Mouse (Mus musculus) gastrocnemius, adult 8-10 months (tissue): ENCODE results near the gene Ubox5. TPM values are rescaled to one million over a fixed set of nuclear protein-coding genes. Genes with fewer than 3 reads are reported as not detected.
A peak's percentile ranks its signal among the peaks of the same experiment; 100 is the strongest.
"Not testable (repeated sequence)": the region's sequence is repeated elsewhere in the genome, so short reads cannot be mapped to it uniquely, and the experiment has no call there.

Experiments
- DNase-seq, 2 experiments: peaks; one replicate each; pipeline ENCODE4 v3.0.0; 2022; ENCODE audit warnings: low spot score in 2 of 2
- total RNA-seq, 4 experiments: library from RNA; stranded (reverse); gene quantifications; 2 replicates each; pipeline ENCODE4 v1.2.4; 2022

Ubox5 gene
- total RNA-seq, 4 experiments from 2014 or later = 4.7 to 6.0 (median 5.2) TPM

GRCm38 (mm10) chr2:130577632-130578031 is 52.2 kb downstream of the Ubox5 start:
- DNase-seq = no peak

GRCm38 (mm10) chr2:130577021-130577420 is 52.8 kb downstream of the Ubox5 start:
- DNase-seq = no peak

DNA sequence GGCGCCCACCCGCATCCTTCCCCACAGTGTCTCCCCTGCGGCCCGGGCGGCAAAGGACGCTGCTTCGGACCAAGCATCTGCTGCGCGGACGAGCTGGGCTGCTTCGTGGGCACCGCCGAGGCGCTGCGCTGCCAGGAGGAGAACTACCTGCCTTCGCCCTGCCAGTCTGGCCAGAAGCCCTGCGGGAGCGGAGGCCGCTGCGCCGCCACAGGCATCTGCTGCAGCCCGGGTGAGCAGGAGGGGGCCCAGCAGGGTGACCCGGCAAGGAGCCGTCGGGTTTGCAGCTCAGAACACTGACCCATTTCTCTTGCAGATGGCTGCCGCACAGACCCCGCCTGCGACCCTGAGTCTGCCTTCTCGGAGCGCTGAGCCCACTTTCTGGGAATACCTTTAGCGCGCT is 53.3 kb downstream of the Ubox5 start:
- not testable (repeated sequence) for DNase-seq

- no peak for DNase-seq
These were observed 54.0 kb downstream of the Ubox5 start, which contains the start of gene Oxt for GRCm38 (mm10) chr2:130575873-130576272. Oxt (plus strand) TSS chr2:130576173.

DNA sequence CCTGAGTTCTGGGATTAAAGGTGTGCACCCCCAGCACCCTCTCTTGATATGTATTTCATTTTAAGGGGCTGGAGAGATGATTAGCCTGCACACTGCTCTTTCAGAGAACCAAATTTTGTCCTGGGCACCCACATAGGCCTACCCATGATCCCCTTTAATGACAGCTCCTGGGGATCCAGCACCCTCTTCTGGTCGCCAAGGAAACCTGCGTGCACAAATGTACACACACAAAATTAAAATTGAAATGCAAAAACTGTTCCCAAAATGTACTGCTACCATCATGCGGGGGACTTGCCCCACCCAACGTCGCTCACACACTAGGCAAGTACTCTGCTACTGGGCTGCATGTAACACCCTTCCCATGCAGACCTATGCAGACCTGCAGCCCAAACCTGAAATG is 54.9 kb downstream of the Ubox5 start:
- no peak for DNase-seq

DNA sequence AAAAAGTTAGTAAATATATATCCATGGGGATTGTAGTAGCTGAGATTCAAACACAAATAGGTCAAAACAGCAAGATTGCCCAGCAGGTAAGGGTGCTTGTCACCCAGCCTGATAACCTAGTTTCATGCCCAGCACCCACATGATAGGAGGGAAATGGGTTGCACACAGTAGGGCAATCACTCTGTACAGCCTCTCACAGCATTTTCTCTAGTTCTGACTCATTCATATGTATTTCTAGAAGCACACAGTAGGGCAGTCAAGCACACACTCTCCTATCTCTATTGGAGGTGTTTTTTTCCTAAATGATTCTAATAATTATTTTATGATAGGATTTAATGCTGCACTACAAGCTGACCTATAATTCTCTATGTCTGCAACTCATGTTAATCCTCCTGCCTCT is 59.9 kb downstream of the Ubox5 start:
- no peak for DNase-seq

DNA sequence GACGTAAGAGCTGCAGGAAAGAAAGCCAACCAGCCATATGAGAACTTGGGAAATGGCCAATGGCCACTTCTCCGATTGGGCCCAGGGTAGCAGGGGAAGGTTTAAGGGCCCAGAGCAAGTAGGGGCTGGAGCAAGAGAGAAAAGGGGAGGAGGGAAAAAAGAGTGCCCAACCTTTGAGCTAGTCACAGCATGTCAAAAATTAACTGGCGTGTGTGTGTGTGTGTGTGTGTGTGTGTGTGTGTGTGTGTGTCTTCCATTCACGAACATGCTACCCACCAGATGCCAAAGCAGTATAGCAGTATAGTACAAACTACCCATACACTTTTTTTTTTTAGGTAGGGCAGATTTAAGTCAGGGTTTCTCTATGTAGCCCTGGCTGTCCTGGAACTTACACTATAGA is 60.9 kb downstream of the Ubox5 start:
- DNase-seq = no peak

DNA sequence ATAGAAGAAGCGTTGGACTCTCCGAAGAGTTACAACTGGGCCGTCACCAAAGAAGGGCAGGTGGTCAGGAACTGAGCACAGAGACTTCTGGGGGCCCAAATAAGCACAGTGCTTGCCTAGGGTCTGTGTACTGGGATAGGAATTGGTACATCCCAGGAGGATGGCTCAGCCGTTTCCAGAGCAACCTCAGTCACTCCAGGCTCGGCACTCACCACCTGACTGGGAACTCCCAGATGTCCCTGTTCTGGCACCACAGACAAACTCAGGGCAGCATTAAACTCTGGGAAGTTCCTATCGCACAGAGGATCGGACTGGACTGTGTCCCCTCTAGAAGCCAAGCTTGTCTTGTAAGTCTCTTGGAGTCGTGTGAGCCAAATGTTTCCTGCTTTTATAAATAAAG is 64.9 kb downstream of the Ubox5 start:
- DNase-seq = no peak

GRCm38 (mm10) chr2:130564063-130564462 is 65.8 kb downstream of the Ubox5 start:
- DNase-seq = no peak

DNA sequence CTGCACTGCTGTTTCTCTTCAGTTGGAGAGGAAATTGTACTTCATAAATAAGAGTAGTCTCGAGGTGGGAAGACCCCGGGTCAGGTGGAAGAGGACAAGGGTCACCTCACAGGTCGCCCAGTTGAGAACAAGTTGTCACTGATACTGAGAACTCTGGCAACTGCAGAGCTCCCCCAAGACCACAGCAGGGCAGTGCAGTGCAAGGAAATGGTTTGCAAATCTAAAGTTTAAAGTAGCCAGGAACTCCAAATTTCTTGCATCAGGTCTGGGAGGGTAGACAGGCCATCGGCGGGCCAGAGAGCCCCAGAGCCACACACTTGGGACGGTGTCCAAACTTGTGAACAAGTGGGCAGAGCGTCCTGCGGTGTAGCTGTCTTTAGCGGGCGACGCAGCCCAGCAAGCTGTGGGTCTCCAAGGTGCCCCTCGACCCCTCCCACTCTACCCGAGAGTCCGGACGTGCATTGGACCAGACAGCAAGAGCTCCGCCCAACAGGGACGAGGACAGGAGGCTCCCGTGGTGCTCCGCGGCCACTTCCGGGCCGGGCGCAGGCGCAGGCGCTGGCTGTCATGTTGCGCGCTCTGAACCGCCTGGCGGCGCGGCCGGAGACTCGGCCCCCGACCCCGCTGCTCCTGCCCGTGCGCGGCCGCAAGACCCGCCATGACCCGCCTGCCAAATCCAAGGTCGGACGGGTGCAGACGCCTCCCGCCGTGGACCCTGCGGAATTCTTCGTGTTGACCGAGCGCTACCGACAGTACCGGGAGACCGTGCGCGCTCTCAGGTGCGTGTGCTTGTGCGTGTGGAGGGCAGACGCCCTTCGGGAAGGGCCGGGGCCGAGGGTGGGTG is 66.4 kb downstream of the Ubox5 start, which contains the start of gene Mrps26:
Gene Mrps26 (plus strand): TSS at position 531 of the 844 bp plus-strand sequence.
- peak; percentile 83 to 90 for DNase-seq

DNA sequence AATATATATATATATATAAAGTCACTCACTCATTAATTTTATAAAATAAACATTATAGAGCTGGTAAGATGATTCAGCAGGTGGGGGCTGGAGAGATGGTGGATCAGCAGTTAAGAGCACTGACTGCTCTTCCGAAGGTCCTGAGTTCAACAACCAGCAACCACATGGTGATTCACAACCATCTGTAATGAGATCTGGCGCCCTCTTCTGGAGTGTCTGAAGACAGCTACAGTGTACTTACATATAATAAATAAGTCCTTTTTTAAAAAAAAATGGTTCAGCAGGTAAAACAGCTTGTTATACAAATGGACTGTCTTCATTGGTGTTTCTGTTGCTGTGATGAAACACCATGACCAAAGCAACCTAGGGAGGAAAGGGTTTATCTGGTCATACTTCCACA is 71.8 kb downstream of the Ubox5 start:
- DNase-seq = no peak

DNA sequence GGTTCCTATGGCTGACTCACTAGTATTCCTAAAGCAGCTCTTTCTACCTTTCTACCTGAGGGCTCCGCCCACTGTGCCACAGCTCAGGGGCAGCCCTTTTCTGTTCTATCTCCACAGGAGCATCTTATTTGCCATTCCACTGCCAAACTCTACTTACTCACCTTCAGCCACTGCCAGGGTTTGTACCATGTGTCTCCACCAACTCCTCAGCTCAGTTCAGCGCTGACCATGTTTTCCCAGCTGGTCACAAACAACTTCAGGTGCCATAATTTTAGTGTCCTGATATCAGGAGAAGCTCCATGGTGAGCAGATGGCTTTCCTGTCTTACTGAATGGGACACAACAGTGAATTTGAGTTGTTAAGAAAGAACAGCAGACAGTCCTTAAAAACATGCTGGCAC is 72.4 kb downstream of the Ubox5 start:
- no peak for DNase-seq

DNA sequence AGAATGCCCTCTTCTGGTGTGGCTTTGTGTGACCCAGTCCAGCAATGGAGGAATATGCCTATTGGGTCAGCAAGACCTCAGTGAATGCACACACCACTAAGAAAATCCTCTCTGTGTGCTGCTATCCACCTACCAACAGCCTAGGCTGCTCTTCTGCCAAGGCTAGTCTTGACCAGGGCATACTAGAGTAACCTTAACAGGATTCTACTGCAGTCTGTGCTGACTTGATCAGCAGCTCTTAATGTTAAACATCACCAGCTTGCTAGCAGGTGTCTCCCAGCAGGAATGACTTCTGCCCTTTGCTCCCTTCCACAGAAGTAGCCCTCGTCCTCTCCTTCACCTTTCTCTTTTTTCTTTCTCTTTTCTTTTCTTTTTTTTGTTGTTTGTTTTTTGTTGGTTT is 73.5 kb downstream of the Ubox5 start:
- DNase-seq = no peak

GRCm38 (mm10) chr2:130554841-130555240 is 75.0 kb downstream of the Ubox5 start:
- no peak for DNase-seq

GRCm38 (mm10) chr2:130546957-130547356 is 82.9 kb downstream of the Ubox5 start:
- DNase-seq = no peak

DNA sequence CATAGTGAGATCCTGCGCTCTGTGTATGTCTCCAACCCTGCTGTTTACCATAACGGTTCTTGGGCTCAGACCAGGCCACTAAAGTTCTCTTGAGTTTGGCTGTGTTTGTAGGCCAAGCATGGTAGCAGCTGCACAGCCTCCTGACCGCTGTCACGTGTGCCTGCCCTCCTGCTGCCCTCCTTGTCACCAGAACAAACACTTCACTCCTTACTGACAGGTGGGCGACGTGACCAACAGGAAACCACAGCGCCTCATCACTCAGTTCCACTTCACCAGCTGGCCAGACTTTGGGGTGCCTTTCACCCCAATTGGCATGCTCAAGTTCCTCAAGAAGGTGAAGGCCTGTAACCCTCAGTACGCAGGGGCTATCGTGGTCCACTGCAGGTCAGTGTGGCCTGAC is 89.6 kb downstream of the Ubox5 start:
- DNase-seq = no peak

Other genes starting within 250 kb of the Ubox5 start
- gene Cpxm1, start 232.5 kb downstream of the Ubox5 start, total RNA-seq = 1 to 10 TPM; 1.1 to 2.7 (median 2.4) TPM
- gene Gm28372, start 224.8 kb downstream of the Ubox5 start, total RNA-seq = not detected
- gene 1700020A23Rik, start 224.8 kb downstream of the Ubox5 start, total RNA-seq = not detected
- gene Tmem239, start 223.6 kb downstream of the Ubox5 start, total RNA-seq = not detected
- gene Vps16, start 205.7 kb downstream of the Ubox5 start, total RNA-seq = 10 to 100 TPM; 13.2 to 20.5 (median 18.2) TPM
- gene Pced1a, start 205.3 kb downstream of the Ubox5 start, total RNA-seq = 1 to 10 TPM; 3.7 to 6.2 (median 3.8) TPM
- 10 to 100 TPM; 12.2 to 18.8 (median 14.5) TPM for gene Ptpra, start 179.8 kb downstream of the Ubox5 start, total RNA-seq
- gene Mrps26, start 66.3 kb downstream of the Ubox5 start, total RNA-seq = 10 to 100 TPM; 43.7 to 47.6 (median 46.2) TPM
- gene Oxt, start 53.9 kb downstream of the Ubox5 start, total RNA-seq = not detected
- not detected for gene Avp, start 47.5 kb downstream of the Ubox5 start, total RNA-seq
- 1 to 10 TPM; 5.1 to 7.7 (median 6.7) TPM for gene Fastkd5, start within 50 bp of the Ubox5 start, total RNA-seq
- gene Lzts3, start 12.8 kb upstream of the Ubox5 start, total RNA-seq = 1 to 10 TPM; 1.8 to 3.0 (median 2.4) TPM
- 100 to 1,000 TPM; 120 to 153 (median 133) TPM for gene Ddrgk1, start 34.6 kb upstream of the Ubox5 start, total RNA-seq
- 10 to 100 TPM; 12.0 to 14.5 (median 13.3) TPM for gene Itpa, start 37.6 kb upstream of the Ubox5 start, total RNA-seq
- gene Slc4a11, start 67.5 kb upstream of the Ubox5 start, total RNA-seq = under 1 TPM in 2 of 4 experiments, not detected in 2; 0.18 to 0.43 TPM